Mouse (Mus musculus) WW6 (cell line): ENCODE results near the gene Sv2b.

Experiments
- DNase-seq: peaks from one replicate; pipeline ENCODE4 v3.0.0-alpha.2; 2013; ENCODE audit warnings: low read depth, low spot score

The Sv2b gene

DNA sequence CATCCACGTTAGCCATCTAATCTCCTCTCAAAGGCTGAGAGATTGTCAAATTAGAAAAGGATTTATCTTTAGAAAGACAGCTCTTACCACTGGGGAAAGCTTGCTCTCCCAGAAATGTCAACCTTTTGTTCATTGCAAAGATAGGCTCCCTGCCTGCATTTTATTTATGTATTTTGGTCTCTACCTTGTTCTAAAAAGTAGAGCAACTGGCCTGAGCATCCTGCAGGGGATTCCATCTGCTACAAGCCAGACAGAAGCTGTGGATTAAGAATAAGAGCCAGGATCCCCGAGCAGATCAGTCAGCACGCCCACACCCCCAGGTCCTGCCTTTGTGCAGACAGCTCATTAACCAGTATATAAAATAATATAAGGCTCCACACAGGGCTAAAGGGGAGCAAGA, 16.8 kb downstream of the Sv2b start:
- DNase-seq: no peak

DNA sequence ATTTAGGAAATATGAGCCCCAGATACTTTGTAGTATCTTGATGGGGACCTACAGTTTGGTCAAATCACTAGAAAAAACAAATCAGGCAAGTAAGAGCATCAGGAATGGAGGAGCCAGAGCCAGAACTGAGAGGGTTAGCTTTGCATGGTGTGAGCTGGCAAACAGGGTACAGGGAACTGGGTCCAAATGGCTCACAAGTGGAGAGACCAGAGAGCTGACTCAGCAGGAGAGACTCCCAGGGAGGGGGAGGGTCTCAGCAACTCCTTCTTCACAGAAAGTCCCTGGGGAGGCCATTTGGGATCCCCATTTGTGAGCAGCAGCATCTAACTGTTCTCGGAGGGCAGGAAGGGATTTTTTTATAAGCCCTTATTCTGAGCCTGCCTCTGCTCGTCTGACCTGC, 18.5 kb downstream of the Sv2b start:
- no peak for DNase-seq

DNA sequence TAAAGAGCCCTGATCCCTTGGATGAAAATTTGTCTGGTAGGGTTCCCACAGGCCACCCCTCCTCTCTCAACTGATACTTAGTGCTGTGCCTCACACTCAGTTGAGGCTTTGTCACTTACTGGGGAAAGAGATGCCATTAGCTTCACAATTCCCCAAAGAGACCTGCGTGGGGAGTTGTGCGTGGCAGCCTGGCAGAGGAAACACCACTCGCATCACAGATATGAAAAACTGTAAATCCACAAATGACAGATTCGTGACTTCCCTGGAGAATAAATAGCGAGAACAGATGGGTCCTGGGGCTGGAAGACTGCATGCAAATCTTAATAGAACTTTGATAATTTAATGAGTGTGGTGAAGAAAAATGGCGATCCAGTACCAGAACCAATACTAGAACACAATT, 21.8 kb downstream of the Sv2b start:
- DNase-seq: no peak

DNA sequence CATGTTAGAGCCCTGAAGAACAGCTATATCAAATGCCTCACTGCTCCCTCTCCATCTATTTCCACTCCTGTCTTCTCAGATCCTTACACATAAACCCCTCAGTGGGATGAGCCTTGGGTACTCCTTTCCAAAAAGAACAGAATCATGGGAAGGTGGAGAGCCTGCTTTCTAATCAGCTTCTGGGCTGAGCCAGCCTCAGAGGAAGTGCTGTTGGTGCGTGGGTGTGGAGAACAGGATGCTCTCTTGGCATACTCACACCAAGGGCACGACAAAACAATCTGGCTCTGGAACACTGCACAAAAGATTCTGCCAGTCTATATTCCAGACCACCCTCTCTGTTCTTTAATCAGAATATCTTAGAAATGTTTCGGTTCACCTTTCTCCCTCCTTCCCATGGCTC, 26.1 kb downstream of the Sv2b start:
- no peak for DNase-seq

DNA sequence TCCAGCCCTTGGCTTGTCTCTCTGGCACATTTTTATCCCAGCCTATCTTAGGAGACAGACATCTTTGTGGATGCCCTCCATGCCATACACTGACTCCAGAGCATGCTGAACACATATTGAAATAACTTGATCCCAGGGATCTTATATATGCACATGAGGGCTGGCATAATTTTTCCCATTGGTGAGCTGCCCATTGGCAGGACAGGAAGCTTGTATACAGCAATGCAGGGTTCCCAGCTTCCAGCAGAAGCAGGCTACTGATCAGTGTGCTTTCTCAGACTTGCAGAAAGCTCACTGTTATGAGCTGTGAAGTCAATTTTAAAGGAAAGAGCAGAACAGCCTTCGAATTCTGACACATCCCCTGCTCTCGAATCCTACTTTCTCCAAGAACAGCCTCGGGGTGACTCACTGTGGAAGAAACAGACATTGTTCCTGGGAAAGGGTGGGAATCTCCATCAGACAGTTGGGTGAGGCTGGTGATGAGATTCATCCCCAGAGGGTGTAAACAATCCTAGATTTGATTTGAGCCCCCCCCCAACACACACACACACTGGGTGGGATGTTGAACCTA, 26.9 kb downstream of the Sv2b start:
- no peak for DNase-seq

DNA sequence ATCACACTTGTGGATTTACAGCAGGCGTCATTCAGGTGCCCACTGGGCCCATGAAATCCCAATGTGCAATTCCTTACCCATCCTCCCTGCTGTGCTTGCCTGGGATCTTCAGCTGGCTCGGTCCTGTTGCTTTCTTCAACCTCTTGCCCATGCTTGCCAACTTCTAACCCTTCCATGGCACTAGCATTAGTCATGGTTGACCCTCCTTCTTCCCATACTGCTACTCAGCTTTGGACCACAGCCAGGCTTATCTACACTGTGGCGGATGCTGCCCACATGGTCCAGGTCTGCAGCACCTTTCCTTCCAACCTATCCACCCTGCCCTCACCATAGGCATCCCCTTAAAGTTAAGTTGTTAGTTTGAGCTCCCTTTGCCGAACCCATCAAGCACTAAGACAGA, 28.0 kb downstream of the Sv2b start:
- no peak for DNase-seq

DNA sequence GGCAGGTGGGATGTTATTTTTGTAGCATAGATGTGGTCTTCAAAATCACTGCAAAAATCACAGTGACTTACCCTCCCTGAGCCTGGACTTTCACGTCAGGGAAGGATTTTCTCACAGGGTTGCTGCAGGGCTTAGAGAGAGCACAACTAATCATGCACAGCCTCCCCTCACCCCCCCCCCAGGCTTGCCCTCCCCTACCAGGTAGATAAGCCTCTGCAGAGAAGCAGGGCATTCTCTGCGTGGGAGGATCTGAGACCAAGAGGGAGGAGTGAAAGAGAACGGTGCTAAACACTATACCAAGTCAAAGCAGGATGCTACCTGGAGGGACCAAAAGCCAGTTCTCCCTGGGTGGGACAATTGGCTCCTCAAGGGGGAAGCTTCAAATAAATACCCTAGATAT, 31.2 kb downstream of the Sv2b start:
- DNase-seq: no peak

DNA sequence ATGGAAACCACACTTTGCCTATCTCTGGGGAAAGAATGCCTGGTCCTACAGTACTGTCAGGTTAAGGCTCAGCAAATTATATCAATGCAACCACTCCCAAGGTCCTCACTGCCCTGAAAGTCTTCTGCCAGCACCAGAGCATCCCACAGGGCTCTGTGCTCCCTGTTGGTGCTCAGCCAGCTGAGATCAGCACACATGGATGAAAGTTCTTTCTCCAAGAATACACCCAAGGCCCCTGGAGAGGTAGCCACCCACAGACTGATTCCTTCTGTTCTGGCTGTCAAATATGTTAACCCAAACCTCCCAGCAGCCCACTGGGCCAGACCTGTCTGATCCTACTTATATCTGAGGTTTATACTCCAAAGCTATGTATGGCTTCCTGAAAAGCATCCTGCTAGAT, 32.3 kb downstream of the Sv2b start:
- no peak for DNase-seq

DNA sequence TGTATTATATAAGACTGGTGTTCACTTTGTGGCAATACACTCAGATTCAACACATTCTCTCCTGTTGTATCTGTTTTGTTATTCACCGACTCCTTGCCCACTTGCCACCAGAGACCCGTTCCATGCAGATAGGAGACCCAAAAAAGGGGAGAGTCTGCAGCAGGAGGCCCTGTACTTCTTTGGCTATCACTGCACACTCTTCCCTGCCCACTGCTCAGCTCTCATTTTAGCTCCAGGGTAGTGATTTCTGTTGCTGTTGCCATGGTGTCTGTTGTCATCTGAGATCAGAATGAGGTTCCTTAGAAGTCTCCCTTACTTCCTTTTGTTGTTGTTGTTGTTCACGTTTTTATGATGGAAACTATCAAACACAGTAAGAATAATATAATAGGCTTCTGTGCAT, 34.5 kb downstream of the Sv2b start:
- no peak for DNase-seq

DNA sequence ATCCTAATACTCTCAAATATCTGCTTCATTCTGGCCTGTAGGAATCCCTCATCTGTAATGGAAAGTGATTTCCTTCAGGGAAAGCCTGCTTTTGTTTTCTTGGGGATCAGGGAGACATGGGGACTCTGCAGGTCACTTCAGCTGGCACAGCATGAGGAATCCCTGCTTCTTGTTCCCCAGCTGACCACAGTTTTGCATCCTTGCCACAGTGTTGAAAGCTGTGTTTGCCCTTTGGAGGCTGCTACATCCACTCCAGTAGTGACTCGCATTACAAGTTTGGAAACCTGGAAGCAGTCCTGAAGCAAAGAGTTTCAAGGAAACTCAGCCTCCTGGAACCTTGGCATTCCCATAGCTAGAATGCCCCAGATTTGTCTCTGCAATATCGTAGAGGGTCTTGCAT, 35.4 kb downstream of the Sv2b start:
- DNase-seq: no peak

DNA sequence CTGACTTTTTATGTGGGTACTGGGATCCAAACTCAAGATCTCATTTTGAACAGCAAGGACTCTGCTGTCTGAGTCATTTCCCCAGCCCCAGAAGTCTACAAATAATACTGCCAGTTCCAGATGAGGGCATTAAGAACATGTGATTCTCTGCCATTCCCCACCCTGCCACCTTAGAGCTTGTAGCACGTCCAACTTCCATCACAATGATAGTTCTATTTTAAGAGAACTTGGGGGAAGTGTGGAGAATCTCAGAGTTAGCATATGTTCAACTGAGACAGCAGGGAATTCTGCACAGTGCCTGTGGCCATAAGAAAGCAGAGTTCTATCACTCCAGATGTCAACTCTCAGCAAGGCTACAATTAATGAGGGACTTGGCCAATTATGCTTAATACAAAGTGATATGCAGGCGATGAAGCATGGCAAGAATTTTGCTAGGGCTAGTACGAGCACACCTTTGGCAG, 37.1 kb downstream of the Sv2b start:
- DNase-seq: no peak

DNA sequence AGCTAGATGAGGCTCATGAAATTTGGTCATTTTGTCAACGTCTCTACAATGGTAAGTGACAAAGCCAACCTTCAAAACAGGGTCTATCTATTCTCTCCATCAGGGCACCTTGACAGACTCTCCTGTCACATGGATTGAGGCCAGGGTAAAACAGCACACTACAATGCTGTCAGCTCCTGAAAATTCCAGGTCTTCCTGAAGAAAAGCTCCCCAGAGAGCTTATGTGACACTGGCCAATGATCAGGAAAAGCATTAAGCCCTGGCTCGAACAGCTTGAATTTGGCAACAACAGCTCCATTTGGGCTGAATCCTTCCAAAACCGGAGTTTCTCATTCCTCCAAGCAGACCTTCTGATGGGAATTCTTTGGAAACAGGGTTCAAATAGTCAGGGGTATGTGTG, 37.8 kb downstream of the Sv2b start:
- no peak for DNase-seq

DNA sequence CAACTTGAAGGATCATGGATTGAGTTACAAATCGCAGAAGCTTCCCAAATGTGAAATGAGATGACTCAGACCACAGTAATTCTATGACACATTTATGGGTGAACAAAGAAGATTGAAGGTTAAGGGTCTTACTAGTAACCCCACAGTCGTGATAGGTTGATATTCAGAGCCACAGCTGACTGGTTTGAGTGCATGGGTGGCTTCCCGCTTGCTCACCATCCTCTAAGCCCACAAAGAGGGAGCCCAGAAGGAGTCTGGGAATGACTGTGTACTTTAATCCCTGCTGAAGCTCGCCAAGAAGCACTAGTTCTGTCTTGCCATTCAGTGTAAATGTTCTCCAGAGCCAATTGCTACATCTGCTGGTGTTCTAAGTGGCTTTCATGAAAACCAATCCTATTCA, 41.8 kb downstream of the Sv2b start:
- no peak for DNase-seq

DNA sequence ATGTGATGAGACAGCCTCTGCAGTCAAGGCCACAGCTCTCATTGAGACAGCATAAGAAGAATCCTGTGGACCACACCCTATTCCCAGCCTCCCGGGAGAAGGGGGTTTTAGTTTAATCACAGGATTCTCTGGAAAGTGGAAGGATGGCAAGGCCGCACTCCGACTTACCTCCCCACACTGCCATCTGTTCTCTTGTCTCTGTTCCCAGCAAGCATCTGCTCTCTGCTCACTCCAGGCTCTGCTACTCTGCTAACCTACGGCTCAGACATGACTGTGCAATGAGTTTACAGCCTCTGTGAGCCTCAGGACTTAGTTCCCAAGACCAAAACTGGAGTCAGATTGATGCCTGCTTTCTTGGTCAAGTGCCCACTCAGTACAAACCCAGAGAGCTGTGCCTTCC, 43.8 kb downstream of the Sv2b start:
- DNase-seq: no peak

DNA sequence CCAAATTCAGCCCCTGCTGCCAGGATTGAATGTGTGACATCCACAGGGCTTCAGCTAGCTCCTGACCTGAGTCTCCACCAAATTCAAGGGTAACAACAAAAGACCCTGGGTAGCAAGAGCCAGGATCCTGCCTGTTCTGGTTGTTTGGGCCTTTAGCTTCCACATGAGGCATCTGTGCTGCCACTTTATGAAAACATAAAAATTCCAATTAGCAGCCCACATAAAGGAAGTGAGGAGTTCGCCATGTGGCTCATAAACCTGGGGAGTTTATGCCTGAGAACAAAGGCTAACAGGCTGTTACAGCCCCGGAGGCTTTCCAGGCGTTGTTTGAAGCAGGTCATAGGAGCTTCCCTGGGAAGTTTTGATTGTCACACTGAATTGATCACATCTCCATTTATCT, 49.1 kb downstream of the Sv2b start:
- DNase-seq: no peak

DNA sequence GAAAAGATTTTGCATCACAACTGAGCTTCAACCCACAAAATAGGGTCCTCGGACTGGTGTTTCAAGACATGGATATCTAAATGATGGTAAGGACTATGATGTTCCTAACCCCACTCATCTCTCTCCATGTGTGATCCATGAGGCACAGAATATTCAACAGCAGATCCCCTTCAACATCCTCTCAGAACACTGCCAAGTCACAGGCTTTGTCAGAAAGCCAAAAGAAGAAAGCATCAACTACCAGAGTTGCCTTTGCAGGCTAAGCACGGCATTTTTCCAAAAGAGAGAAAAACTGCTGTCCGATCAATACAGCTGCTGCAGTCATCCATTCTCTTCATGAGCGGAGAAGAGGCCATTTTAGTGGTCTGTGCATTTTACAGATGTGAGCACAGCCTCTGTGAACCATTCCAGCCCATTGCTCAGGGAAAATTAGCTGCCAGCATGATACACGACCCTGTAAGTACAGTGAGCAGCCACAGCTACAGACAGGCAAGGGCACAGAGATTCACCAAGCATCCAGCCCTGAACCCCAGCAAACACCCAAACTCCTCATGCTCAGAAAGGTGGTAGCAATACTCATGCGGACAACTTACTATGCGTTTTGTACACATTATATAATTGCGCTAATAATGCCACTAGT, 55.3 kb downstream of the Sv2b start:
- DNase-seq: no peak

DNA sequence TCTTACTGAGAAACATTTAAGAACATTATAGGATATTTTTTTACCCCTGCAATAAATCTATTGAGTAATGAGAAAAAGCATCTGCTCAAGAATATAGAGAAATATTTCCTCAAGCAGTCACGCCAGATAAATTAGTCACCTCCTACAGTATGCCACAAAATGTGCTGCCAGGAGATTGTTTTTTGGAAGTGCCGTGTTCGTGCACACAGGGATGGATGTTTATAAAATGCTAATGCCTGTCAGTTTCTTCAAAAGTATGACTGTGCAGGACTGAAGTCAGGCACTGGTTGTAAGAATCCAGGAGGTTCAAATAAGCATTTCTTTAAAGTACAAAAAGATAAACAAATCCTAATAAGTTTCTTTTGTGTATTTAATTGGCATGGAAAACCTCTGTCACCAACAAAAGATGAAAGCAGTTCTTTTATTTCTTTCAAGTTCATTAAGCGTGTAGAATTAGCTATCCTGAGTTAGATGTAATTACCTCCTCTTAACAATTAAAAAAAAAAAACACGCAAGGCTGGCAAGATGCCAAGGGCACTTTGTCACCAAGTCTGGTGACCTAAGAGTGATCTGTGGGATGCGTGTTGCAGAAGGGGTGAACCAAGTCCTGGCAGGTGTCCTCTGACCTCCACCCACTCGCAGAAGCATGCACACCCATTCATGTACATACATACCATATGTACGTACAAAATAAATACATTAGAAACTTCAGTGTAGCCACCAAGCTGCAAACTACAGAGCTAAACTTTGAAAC, 68.1 kb downstream of the Sv2b start:
- DNase-seq: no peak

DNA sequence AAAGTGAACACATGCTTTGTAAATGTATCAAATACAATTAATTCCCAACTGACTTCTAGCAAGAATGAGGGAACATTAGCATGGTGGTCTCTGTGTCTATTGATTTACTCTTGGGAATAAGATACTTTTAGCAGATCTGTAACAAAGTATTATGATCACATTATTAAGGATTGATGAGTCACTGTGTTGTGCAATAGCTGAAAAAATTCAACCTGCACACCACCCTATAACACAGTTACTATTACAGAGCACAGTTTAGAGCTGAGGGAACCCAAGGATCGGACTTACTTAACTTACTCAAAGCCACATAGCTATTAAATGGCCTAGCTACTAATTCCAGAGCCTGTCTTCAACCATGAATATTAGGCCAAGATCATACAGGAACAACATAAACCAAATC, 72.7 kb downstream of the Sv2b start:
- DNase-seq: no peak

DNA sequence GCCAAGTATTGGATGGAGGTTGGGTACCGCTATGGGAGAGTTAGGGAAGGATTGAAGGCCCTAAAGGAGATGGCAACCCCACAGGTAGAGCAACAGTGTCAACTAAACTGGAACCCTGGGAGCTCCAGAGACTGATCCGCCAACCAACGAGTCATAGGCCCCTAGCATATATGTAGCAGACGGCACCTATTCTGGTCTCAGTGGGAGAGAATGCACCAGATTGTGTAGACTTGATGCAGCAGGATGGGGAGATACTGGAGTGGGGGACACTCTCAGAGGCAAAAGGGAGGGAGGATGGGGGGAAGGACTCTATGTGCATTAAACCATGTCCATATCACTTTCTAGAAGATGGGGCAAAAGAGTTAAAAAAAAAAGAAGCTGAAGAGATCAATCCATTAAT, 84.9 kb downstream of the Sv2b start:
- DNase-seq: no peak

DNA sequence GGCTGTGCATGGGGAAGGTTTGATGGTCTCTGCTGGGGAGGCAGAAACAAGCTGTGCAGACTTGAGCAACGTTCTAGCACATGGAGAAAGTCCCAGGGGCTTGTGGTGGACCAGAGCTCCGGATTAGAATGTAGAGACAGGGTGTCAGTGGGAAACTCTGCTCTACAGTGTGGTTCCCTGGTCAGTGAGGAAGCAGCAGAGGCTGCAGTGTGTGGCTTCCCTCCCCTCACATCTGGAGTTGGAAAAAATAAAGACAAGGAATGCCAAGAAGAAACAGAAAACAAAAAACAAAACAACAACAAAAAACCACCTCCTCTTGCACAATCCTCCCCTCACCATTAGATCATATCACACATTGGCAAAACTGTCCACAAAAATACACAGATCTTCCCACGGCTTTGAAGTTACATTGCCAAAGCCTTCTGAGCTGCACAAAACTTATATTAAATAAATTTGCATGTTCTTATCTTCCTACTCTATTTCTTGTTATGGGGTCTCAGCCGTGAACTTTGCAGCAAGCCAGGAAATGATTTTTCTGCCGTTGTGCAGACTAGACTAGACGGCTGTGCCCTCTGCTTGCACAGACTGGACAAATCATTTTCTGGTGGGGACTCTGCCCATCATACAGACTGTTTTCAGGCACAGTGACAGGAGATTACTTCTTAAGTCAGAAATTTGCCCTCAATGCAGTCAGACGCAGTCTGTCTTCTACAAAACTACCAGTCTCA, 86.2 kb downstream of the Sv2b start:
- DNase-seq: no peak

DNA sequence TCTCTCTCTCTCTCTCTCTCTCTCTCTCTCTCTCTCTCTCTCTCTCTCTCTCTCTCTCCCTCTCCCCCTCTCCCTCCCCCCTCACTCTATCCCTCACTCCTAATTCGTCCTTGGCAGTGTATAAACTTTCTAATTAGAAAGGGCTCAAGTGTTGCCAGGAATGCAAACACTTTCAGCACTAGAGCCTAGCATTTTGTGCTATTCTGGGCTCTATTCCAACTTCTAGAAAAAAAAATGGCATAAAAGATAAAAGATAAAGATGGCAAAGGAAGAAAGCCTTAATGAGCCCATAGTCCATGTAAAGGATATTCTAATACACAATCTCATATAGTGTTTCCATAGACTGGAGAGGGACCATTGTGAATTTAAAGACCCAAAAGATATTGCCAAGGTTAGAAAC, 88.3 kb downstream of the Sv2b start:
- DNase-seq: no peak

DNA sequence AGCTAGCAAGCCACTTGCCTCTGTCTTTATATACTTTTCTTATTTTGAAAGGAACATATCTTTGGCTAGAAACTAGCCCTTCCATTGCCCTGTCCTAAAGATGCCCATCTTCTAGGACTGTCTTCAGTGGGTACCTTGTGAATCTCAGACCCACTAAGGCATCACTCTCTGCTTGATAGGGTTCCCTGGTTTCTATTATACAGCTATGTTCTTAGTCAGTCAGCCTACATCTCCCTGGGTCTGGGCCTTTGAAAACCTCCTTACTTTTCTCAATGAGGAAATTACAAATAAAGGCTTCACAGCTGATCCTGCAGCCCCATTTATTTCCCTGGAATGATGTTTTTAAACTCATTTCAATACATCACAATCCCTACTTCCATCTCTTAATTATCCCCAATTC, 88.8 kb downstream of the Sv2b start:
- DNase-seq: no peak

DNA sequence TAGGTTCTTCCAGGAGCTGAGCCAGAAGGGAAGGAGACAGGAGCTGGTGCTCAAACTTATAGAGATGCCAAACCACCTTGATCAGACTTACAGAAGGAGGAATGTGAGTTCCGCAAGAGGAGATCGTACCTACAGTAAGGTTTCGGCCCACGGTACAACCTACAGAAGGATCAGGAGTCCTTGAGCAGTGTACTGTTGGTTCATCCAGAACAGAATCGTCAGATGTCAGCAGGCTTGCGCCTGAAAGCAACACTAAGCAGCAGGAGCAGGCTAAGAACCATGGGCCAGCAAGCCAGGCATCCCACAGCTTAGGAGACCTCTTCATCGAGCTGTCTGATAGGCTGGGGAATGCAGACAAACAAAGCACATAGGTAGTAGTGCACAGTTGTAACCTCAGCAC, 92.9 kb downstream of the Sv2b start:
- DNase-seq: no peak
